In genomic region chr14:25736140-25736539, GRCm38 (mm10) we compare ENCODE assay signal across 10 mouse cellular contexts. TPM values are rescaled to one million over a fixed set of nuclear protein-coding genes. Genes with fewer than 3 reads are reported as not detected.
DNase-seq lines count a peak whose midpoint lies in the region; ATAC-seq and TF ChIP-seq lines count a peak whose summit lies in the region.
"Had no signal": no experiment of that assay in that cellular context is flagged by ENCODE, and none has a peak within 500 bp of the region (broad histone marks: within the 10 kb centered on the region; RNA-seq: fewer than 3 reads in every experiment).

No protein-coding gene starts in this region.

- H3K27ac ChIP-seq in forebrain, embryonic 16.5 days (ENCODE audit: low read length), result peak overlapping the region; percentile 35
- no peak overlapping the region for H3K27ac ChIP-seq in forebrain, postnatal 0 days (ENCODE audit: low read depth, low read length)
- H3K27ac ChIP-seq in kidney, embryonic 15.5 days, result peak overlapping the region; percentile 76
- H3K27ac ChIP-seq in limb, embryonic 15.5 days, result peak overlapping the region; percentile 91

- H3K4me3 ChIP-seq in forebrain, embryonic 16.5 days (replicated peaks; ENCODE audit: low read length), result no peak overlapping the region
- H3K4me3 ChIP-seq in forebrain, postnatal 0 days (ENCODE audit: low read depth, low read length), result no peak overlapping the region
- no peak overlapping the region for H3K4me3 ChIP-seq in kidney, embryonic 15.5 days (replicated peaks)
- H3K4me3 ChIP-seq in limb, embryonic 15.5 days, result no peak overlapping the region
- H3K4me3 ChIP-seq: midbrain, embryonic 13.5 days had no signal

- no peaks in the 10 kb centered on the region for H3K27me3 ChIP-seq in forebrain, embryonic 16.5 days (replicated peaks; ENCODE audit: control insufficient read depth, insufficient read depth, low read length)
- H3K27me3 ChIP-seq in forebrain, postnatal 0 days (ENCODE audit: insufficient read depth, low read length), result no peaks in the 10 kb centered on the region
- H3K27me3 ChIP-seq in kidney, embryonic 15.5 days, result no peaks in the 10 kb centered on the region
- no peaks in the 10 kb centered on the region for H3K27me3 ChIP-seq in limb, embryonic 15.5 days
- H3K27me3 ChIP-seq: midbrain, embryonic 13.5 days had no signal

- no peak for DNase-seq in forebrain, postnatal 0 days
- DNase-seq in kidney, postnatal 4 days, result no peak
- DNase-seq in adipocyte (ENCODE audit: low spot score), result peak; percentile 57
- DNase-seq in testis, postnatal 10 days (ENCODE audit: low spot score), result no peak
- DNase-seq in layer of hippocampus, adult 8-10 months (ENCODE audit: low spot score in 2 of 2), result no peak
- DNase-seq: B cell, adult 2 months had no signal

- H3K36me3 ChIP-seq in forebrain, embryonic 16.5 days (ENCODE audit: control insufficient read depth, insufficient read depth), result no peaks in the 10 kb centered on the region
- no peaks in the 10 kb centered on the region for H3K36me3 ChIP-seq in forebrain, postnatal 0 days (ENCODE audit: insufficient read depth)
- H3K36me3 ChIP-seq in kidney, embryonic 15.5 days, result no peaks in the 10 kb centered on the region
- peaks cover 8% of the 10 kb centered on the region; the same call in 1 of the 2 replicates for H3K36me3 ChIP-seq in limb, embryonic 15.5 days
- H3K36me3 ChIP-seq: midbrain, embryonic 13.5 days had no signal

- no peak overlapping the region for H3K9ac ChIP-seq in forebrain, embryonic 16.5 days (replicated peaks; ENCODE audit: low read depth, low read length)
- no peak overlapping the region for H3K9ac ChIP-seq in forebrain, postnatal 0 days
- H3K9ac ChIP-seq in kidney, embryonic 15.5 days, result no peak overlapping the region
- no peak overlapping the region for H3K9ac ChIP-seq in limb, embryonic 15.5 days
- H3K9ac ChIP-seq: midbrain, embryonic 13.5 days had no signal

- TF ChIP-seq CTCF in forebrain, postnatal 0 days (IDR thresholded peaks at IDR 0.05; ENCODE audit: low read depth), result no peak

- no peak; the same call in 1 of the 2 replicates for ATAC-seq in forebrain, embryonic 16.5 days
- ATAC-seq in forebrain, postnatal 0 days, result no peak
- ATAC-seq in kidney, embryonic 15.5 days (replicated peaks; ENCODE audit: low FRiP score), result no peak
- no peak for ATAC-seq in limb, embryonic 15.5 days (ENCODE audit: insufficient number of reproducible peaks, low FRiP score, low TSS enrichment, low read depth)

- no peaks in the 10 kb centered on the region for H3K9me3 ChIP-seq in forebrain, embryonic 16.5 days (ENCODE audit: control insufficient read depth, low read length)
- H3K9me3 ChIP-seq in forebrain, postnatal 0 days (ENCODE audit: low read length), result no peaks in the 10 kb centered on the region
- no peaks in the 10 kb centered on the region for H3K9me3 ChIP-seq in kidney, embryonic 15.5 days (replicated peaks)
- no peaks in the 10 kb centered on the region for H3K9me3 ChIP-seq in limb, embryonic 15.5 days
- H3K9me3 ChIP-seq: midbrain, embryonic 13.5 days had no signal

- no peak overlapping the region for H3K4me2 ChIP-seq in forebrain, embryonic 16.5 days (ENCODE audit: low read length)
- H3K4me2 ChIP-seq in forebrain, postnatal 0 days (ENCODE audit: low read depth), result no peak overlapping the region
- H3K4me2 ChIP-seq in kidney, embryonic 15.5 days, result no peak overlapping the region
- no peak overlapping the region for H3K4me2 ChIP-seq in limb, embryonic 15.5 days
- H3K4me2 ChIP-seq: midbrain, embryonic 13.5 days had no signal

- peaks cover 22% of the 10 kb centered on the region for H3K4me1 ChIP-seq in forebrain, embryonic 16.5 days (replicated peaks; ENCODE audit: control insufficient read depth, insufficient read depth, low read length)
- peaks cover 10% of the 10 kb centered on the region; the same call in 1 of the 2 replicates for H3K4me1 ChIP-seq in forebrain, postnatal 0 days (ENCODE audit: insufficient read depth)
- peaks cover 68% of the 10 kb centered on the region for H3K4me1 ChIP-seq in kidney, embryonic 15.5 days
- peaks cover 67% of the 10 kb centered on the region for H3K4me1 ChIP-seq in limb, embryonic 15.5 days

- 85% methylated on average over 3 of the region's 3 CpGs for WGBS in forebrain, embryonic 16.5 days
- 81% methylated on average over 3 of the region's 3 CpGs for WGBS in forebrain, postnatal 0 days
- WGBS in kidney, embryonic 15.5 days, result 64% methylated on average over 3 of the region's 3 CpGs
- WGBS in limb, embryonic 15.5 days, result 58% methylated on average over 3 of the region's 3 CpGs

RNA-seq across cellular contexts. Expression of gene Zcchc24, which starts 32.7 kb away (rescaled TPM):
- 10.4 and 13.7 TPM in 2 replicates for polyA plus RNA-seq in forebrain, embryonic 16.5 days (2015; fragmentation: Nextera tagmentation; extraction: Ambion mirVana)
- 25.4 and 28.7 TPM in 2 replicates for total RNA-seq in forebrain, postnatal 0 days (2014; rRNA removed)
- polyA plus RNA-seq in forebrain, postnatal 0 days (2015; fragmentation: Nextera tagmentation; extraction: Ambion mirVana), result 11.1 and 14.7 TPM in 2 replicates
- polyA plus RNA-seq in kidney, embryonic 15.5 days (2015; fragmentation: Nextera tagmentation; extraction: Ambion mirVana), result 18.3 and 21.0 TPM in 2 replicates
- 31.6 and 35.4 TPM in 2 replicates for polyA plus RNA-seq in limb, embryonic 15.5 days (2015; fragmentation: Nextera tagmentation; extraction: Ambion mirVana)
- total RNA-seq in layer of hippocampus, adult 8-10 months (2022), result 10 to 100 TPM; 60.5 to 69.2 (median 63.8) TPM

RNA-seq across cellular contexts. Expression of gene Ppif, which starts 42.2 kb away (rescaled TPM):
- polyA plus RNA-seq in forebrain, embryonic 16.5 days (2015; fragmentation: Nextera tagmentation; extraction: Ambion mirVana), result 24.1 and 26.3 TPM in 2 replicates
- total RNA-seq in forebrain, postnatal 0 days (2014; rRNA removed), result 33.3 and 39.7 TPM in 2 replicates
- polyA plus RNA-seq in forebrain, postnatal 0 days (2015; fragmentation: Nextera tagmentation; extraction: Ambion mirVana), result 35.0 and 35.3 TPM in 2 replicates
- 41.5 and 42.1 TPM in 2 replicates for polyA plus RNA-seq in kidney, embryonic 15.5 days (2015; fragmentation: Nextera tagmentation; extraction: Ambion mirVana)
- polyA plus RNA-seq in limb, embryonic 15.5 days (2015; fragmentation: Nextera tagmentation; extraction: Ambion mirVana), result 26.4 and 32.1 TPM in 2 replicates
- 10 to 100 TPM; 25.5 to 30.6 (median 27.9) TPM for total RNA-seq in layer of hippocampus, adult 8-10 months (2022)
